Mouse (Mus musculus) embryonic fibroblast, embryonic 13.5 days (primary cell): ENCODE results near the gene Suclg2.

Experiments
- CTCF ChIP-seq: IDR thresholded peaks from 2 replicates; pipeline ENCODE4 v1.5.1; 2011; ENCODE audit warnings: mild to moderate bottlenecking, control low read depth, low read length, moderate library complexity, borderline replicate concordance; ENCODE audit not compliant: insufficient read depth
- POLR2A ChIP-seq: IDR thresholded peaks from 2 replicates; pipeline ENCODE4 v1.6.1; 2011; ENCODE audit warnings: low read depth, mild to moderate bottlenecking, control low read depth, low read length, moderate library complexity

- TF ChIP-seq POLR2A (no peak), CTCF (no peak)
Observed at GRCm38 (mm10) chr6:95668629-95669334, 49.8 kb downstream of the Suclg2 start.
